Mouse (Mus musculus): Measurements from ENCODE around the gene Acer2.

Acer2 gene

GRCm38 (mm10) chr4:86957576-86958411 is 83.6 kb downstream of the Acer2 start:
- no peak for DNase-seq (ENCODE audit: low spot score)

GRCm38 (mm10) chr4:86977272-86977671 is 103.1 kb downstream of the Acer2 start:
- DNase-seq (ENCODE audit: low spot score) = no peak

All from ovary, adult 18-20 months (tissue).